Mouse (Mus musculus): Measurements from ENCODE around the gene Efcab6.

DNA sequence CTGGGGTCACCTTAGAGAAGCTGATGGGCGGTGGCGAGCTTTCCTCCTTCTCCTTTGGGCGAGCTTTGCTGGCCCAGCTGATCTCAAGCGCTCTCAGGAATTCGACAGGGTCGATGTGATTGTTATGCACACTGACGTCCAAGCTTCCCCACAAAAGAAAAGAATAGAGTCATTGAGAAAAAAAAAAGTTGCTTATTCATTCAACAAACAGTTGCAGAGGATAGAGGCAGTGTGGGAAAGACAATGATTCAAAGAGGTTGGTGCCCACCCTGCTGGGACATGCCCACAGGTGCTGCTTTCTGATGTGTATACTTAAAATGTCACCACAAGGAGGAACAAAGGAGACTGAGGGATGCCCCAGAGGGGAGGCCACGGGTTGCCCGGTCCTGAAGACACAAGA is 169.2 kb downstream of the Efcab6 start:
- no peak for TF ChIP-seq CTCF (IDR thresholded peaks at IDR 0.05; ENCODE audit: extremely low read depth, insufficient read length, insufficient replicate concordance, low read depth, low read length)
- TF ChIP-seq POLR2A (IDR thresholded peaks at IDR 0.05; ENCODE audit: low read depth, low read length): no peak
